Comparison of ENCODE assay signal across 8 mouse cellular contexts in the genomic region with DNA sequence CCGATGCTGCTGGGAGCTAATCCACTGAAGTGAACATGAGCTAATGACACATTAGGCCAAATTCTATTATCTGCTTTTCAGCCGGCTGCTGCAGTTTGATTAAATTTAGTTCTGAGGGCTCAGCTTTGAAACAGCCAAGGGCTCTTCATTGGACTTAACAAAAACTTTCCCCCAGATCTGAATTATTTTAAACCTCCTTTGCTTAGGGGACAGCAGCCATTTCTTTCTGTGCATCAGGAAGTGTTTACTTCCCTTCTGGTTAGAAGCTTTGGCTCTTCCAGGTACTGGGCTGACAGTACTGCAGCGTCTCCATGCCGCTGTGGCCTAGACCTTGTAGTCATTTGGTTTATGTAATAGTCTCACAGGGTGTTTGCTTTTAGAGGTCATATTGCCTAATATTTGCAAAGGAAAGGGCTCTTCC.
DNase-seq lines count a peak whose midpoint lies in the region; ATAC-seq and TF ChIP-seq lines count a peak whose summit lies in the region.

No protein-coding gene starts in this region.

- H3K4me2 ChIP-seq in forebrain, embryonic 14.5 days (ENCODE audit: low read length), result no peak overlapping the region
- no peak overlapping the region for H3K4me2 ChIP-seq in forebrain, postnatal 0 days (ENCODE audit: low read depth)
- H3K4me2 ChIP-seq in lung, embryonic 14.5 days, result no peak overlapping the region

- no peaks in the 10 kb centered on the region for H3K27me3 ChIP-seq in forebrain, embryonic 14.5 days (replicated peaks; ENCODE audit: control insufficient read depth, insufficient read depth, low read length)
- no peaks in the 10 kb centered on the region for H3K27me3 ChIP-seq in forebrain, postnatal 0 days (ENCODE audit: insufficient read depth, low read length)
- no peaks in the 10 kb centered on the region for H3K27me3 ChIP-seq in lung, embryonic 14.5 days (ENCODE audit: insufficient read depth, low read length)

- H3K36me3 ChIP-seq in forebrain, embryonic 14.5 days (ENCODE audit: control insufficient read depth, insufficient read depth, low read length), result no peaks in the 10 kb centered on the region
- H3K36me3 ChIP-seq in forebrain, postnatal 0 days (ENCODE audit: insufficient read depth), result no peaks in the 10 kb centered on the region
- no peaks in the 10 kb centered on the region for H3K36me3 ChIP-seq in lung, embryonic 14.5 days (ENCODE audit: insufficient read depth)

- ATAC-seq in forebrain, embryonic 14.5 days, result no peak
- no peak for ATAC-seq in forebrain, postnatal 0 days
- no peak for ATAC-seq in lung, embryonic 14.5 days (ENCODE audit: insufficient read depth)
- peak; percentile 59 for ATAC-seq in granulocyte monocyte progenitor cell, adult 5-6 weeks (replicated peaks; ENCODE audit: poor library complexity, severe bottlenecking)

- 0 out of 2 replicates have a peak, but pooled peaks cover 5% of the 10 kb centered on the region for H3K4me1 ChIP-seq in forebrain, embryonic 14.5 days (ENCODE audit: control insufficient read depth, insufficient read depth, low read length)
- no peaks in the 10 kb centered on the region for H3K4me1 ChIP-seq in forebrain, postnatal 0 days (ENCODE audit: insufficient read depth)
- H3K4me1 ChIP-seq in lung, embryonic 14.5 days (ENCODE audit: insufficient read depth), result peaks cover 44% of the 10 kb centered on the region
- peaks cover 32% of the 10 kb centered on the region for H3K4me1 ChIP-seq in lung, adult 2 months (ENCODE audit: control insufficient read depth, insufficient read depth, low read length)

- no peak overlapping the region for H3K27ac ChIP-seq in forebrain, embryonic 14.5 days (ENCODE audit: low read depth, low read length)
- H3K27ac ChIP-seq in forebrain, postnatal 0 days (ENCODE audit: low read depth, low read length), result no peak overlapping the region
- peak overlapping the region; percentile 64; the same call in 1 of the 2 replicates for H3K27ac ChIP-seq in lung, embryonic 14.5 days (ENCODE audit: low read depth)

- H3K9me3 ChIP-seq in forebrain, embryonic 14.5 days (replicated peaks; ENCODE audit: control insufficient read depth, low read length), result no peaks in the 10 kb centered on the region
- no peaks in the 10 kb centered on the region for H3K9me3 ChIP-seq in forebrain, postnatal 0 days (ENCODE audit: low read length)
- H3K9me3 ChIP-seq in lung, embryonic 14.5 days (ENCODE audit: low read depth, low read length), result no peaks in the 10 kb centered on the region

- TF ChIP-seq CTCF in forebrain, postnatal 0 days (IDR thresholded peaks at IDR 0.05; ENCODE audit: low read depth), result no peak
- TF ChIP-seq CTCF in lung, embryonic 14.5 days (IDR thresholded peaks at IDR 0.05; ENCODE audit: low read depth), result no peak
- no peak for TF ChIP-seq CTCF in lung, adult 2 months (IDR thresholded peaks at IDR 0.05; ENCODE audit: insufficient read depth, low read length)

- no peak overlapping the region for H3K4me3 ChIP-seq in forebrain, embryonic 14.5 days (ENCODE audit: low read depth, low read length)
- no peak overlapping the region for H3K4me3 ChIP-seq in forebrain, postnatal 0 days (ENCODE audit: low read depth, low read length)
- no peak overlapping the region for H3K4me3 ChIP-seq in lung, embryonic 14.5 days (ENCODE audit: low read depth, low read length)
- no peak overlapping the region for H3K4me3 ChIP-seq in lung, adult 2 months (replicated peaks; ENCODE audit: extremely low read depth, low read depth, low read length)

- TF ChIP-seq POLR2A in lung, adult 2 months (IDR thresholded peaks at IDR 0.05; ENCODE audit: borderline replicate concordance, extremely low read depth, low read depth, low read length), result no peak

- DNase-seq in forebrain, embryonic 14.5 days (ENCODE audit: low spot score), result peak; percentile 4
- no peak for DNase-seq in forebrain, postnatal 0 days
- DNase-seq in lung, embryonic 14.5 days, result no peak
- no peak for DNase-seq in lung, adult 2 months
- DNase-seq in retina, postnatal 1 day, result peak; percentile 46
- no peak for DNase-seq in spleen, adult 12 weeks (ENCODE audit: low spot score)
- DNase-seq in cerebellum, adult 11 months, result no peak

- WGBS in forebrain, embryonic 14.5 days, result 35% methylated on average over 4 of the region's 4 CpGs
- WGBS in forebrain, postnatal 0 days, result 33% methylated on average over 4 of the region's 4 CpGs
- WGBS in lung, embryonic 14.5 days, result 49% methylated on average over 4 of the region's 4 CpGs
- 39% methylated on average over 4 of the region's 4 CpGs for WGBS in lung, adult 2 months

- H3K9ac ChIP-seq in forebrain, embryonic 14.5 days (ENCODE audit: low read length), result no peak overlapping the region
- H3K9ac ChIP-seq in forebrain, postnatal 0 days, result no peak overlapping the region
- H3K9ac ChIP-seq in lung, embryonic 14.5 days, result no peak overlapping the region

Comparison
In these comparisons a context has a peak if more than half of its experiments do, and no peak if none do; other contexts are left out.
1. DNase-seq: peak in forebrain, embryonic 14.5 days (single experiment) and retina, postnatal 1 day (single experiment); none in forebrain, postnatal 0 days (single experiment), lung, embryonic 14.5 days (single experiment), lung, adult 2 months (single experiment), spleen, adult 12 weeks (single experiment) and cerebellum, adult 11 months (single experiment).